Mouse (Mus musculus): ENCODE results near the gene Gosr2. TPM values are rescaled to one million over a fixed set of nuclear protein-coding genes. Genes with fewer than 3 reads are reported as not detected.

Gene Gosr2
- total and polyA plus RNA-seq, 3 experiments, result 93.7 to 108 (median 107) TPM

DNA sequence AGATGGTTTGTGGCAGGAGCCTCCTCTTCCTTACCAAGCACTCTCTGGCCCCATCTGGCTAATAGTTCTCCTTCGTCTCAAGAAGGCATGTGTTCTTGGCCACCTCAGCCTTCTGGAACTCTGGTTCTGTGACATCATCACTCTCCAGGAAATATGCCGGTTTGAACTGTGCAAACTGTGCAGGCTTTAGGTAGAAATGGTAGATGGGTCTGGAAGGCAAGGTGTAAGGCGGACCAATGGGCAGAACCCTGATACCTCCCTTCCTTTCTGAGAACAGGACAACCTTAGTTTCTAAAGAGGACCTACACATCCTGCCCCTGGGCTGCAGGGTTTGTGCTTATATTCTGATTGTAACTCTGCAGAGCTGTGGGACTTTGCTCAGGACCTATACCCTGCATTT, 58.9 kb downstream of the Gosr2 start, which contains the start of gene Lyzl6:
TSS of gene Lyzl6 (minus strand) at position 101 of the 400 bp plus-strand sequence.
- no peak for DNase-seq (ENCODE audit: extremely low read depth)
- H3K9ac ChIP-seq (ENCODE audit: insufficient read depth, low read depth), result no peak within 1 kb of the TSS
- TF ChIP-seq SMC3 (IDR thresholded peaks at IDR 0.05; ENCODE audit: low read depth, low read length), result no peak
- no peak for TF ChIP-seq KAT2A (IDR thresholded peaks at IDR 0.05; ENCODE audit: insufficient replicate concordance, low read length)
- no peak for TF ChIP-seq MAX (IDR thresholded peaks at IDR 0.05; ENCODE audit: low read length)
- TF ChIP-seq PAX5 (IDR thresholded peaks at IDR 0.05; ENCODE audit: low read length), result no peak
- TF ChIP-seq IRF4 (IDR thresholded peaks at IDR 0.05; ENCODE audit: low read depth, low read length), result no peak
- TF ChIP-seq BHLHE40 (IDR thresholded peaks at IDR 0.05; ENCODE audit: low read depth, low read length), result no peak
- TF ChIP-seq MAZ (IDR thresholded peaks at IDR 0.05; ENCODE audit: low read depth, low read length), result no peak
- TF ChIP-seq SIN3A (IDR thresholded peaks at IDR 0.05; ENCODE audit: low read length), result no peak
- H3K4me2 ChIP-seq (ENCODE audit: insufficient read depth, low read depth, poor library complexity, severe bottlenecking), result 0 out of 2 replicates have a peak within 1 kb of the TSS, but pooled peaks have one; percentile 41
- dilution Hi-C loops (cut with MboI; ENCODE audit: extremely low pct_ligation_motif_present, extremely low pct_unique_long_range_greater_than_20kb, low sequenced_read_pairs), result no loop called here
- H3K36me3 ChIP-seq (replicated peaks in 1 of 2; ENCODE audit: control insufficient read depth in 1 of 2, insufficient read depth in 1 of 2, low read length in 1 of 2), result no peaks in the 10 kb centered on the region
- no peak within 1 kb of the TSS for H3K4me3 ChIP-seq (replicated peaks in 1 of 3; ENCODE audit: low read depth in 2 of 3, low read length in 2 of 3, poor library complexity in 1 of 3)
- H3K79me2 ChIP-seq (replicated peaks; ENCODE audit: control insufficient read depth, extremely low read depth, insufficient read depth, poor library complexity, severe bottlenecking), result no peaks in the 10 kb centered on the region
- no peak within 1 kb of the TSS for H3K27ac ChIP-seq (ENCODE audit: insufficient read depth, low read depth)
- H3K27me3 ChIP-seq (replicated peaks), result peaks cover 92% of the 10 kb centered on the region
- H3K4me1 ChIP-seq (ENCODE audit: control insufficient read depth in 1 of 2, insufficient read depth in 2 of 2), result no peaks in the 10 kb centered on the region
- in situ Hi-C loops (cut with MboI; ENCODE audit: low pct_ligation_motif_present, low pct_unique_long_range_greater_than_20kb, low sequenced_read_pairs), result no loop called here
- no peaks in the 10 kb centered on the region for H3K9me3 ChIP-seq (replicated peaks; ENCODE audit: low read length)

GRCm38 (mm10) chr11:103636261-103636660, 61.4 kb downstream of the Gosr2 start:
- Histone ChIP-seq H3K27ac (ENCODE audit: insufficient read depth, low read depth) (no peak overlapping the region), H3K4me1 (ENCODE audit: control insufficient read depth in 1 of 2, insufficient read depth in 2 of 2) (no peaks in the 10 kb centered on the region), H3K79me2 (replicated peaks; ENCODE audit: control insufficient read depth, extremely low read depth, insufficient read depth, poor library complexity, severe bottlenecking) (no peaks in the 10 kb centered on the region), H3K4me3 (replicated peaks in 1 of 3; ENCODE audit: low read depth in 2 of 3, low read length in 2 of 3, poor library complexity in 1 of 3) (no peak overlapping the region), H3K9me3 (replicated peaks; ENCODE audit: low read length) (peaks cover 3% of the 10 kb centered on the region), H3K4me2 (ENCODE audit: insufficient read depth, low read depth, poor library complexity, severe bottlenecking) (no peak overlapping the region), H3K36me3 (replicated peaks in 1 of 2; ENCODE audit: control insufficient read depth in 1 of 2, insufficient read depth in 1 of 2, low read length in 1 of 2) (no peaks in the 10 kb centered on the region), H3K9ac (ENCODE audit: insufficient read depth, low read depth) (no peak overlapping the region), H3K27me3 (replicated peaks) (peaks cover 89% of the 10 kb centered on the region)
- DNase-seq (ENCODE audit: extremely low read depth), result no peak
- in situ Hi-C loops (cut with MboI; ENCODE audit: low pct_ligation_motif_present, low pct_unique_long_range_greater_than_20kb, low sequenced_read_pairs), result no loop called here
- TF ChIP-seq HCFC1 (IDR thresholded peaks at IDR 0.05; ENCODE audit: low read depth, low read length) (no peak), CHD1 (IDR thresholded peaks at IDR 0.05; ENCODE audit: low read depth, low read length) (no peak), RCOR1 (conservative IDR thresholded peaks at IDR 0.05; ENCODE audit: low read depth, low read length) (no peak), UBTF (IDR thresholded peaks at IDR 0.05; ENCODE audit: low read depth, low read length) (no peak), JUN (IDR thresholded peaks at IDR 0.05; ENCODE audit: insufficient read depth, low read depth, low read length) (no peak), IRF4 (IDR thresholded peaks at IDR 0.05; ENCODE audit: low read depth, low read length) (no peak), E2F4 (IDR thresholded peaks at IDR 0.05; ENCODE audit: insufficient replicate concordance, low read depth, low read length) (no peak), RAD21 (IDR thresholded peaks at IDR 0.05; ENCODE audit: low read depth, low read length) (no peak), MAFK (IDR thresholded peaks at IDR 0.05; ENCODE audit: insufficient replicate concordance, low read length) (no peak), NELFE (IDR thresholded peaks at IDR 0.05; ENCODE audit: low read depth, low read length) (no peak), TBP (conservative IDR thresholded peaks at IDR 0.05; ENCODE audit: low read depth, low read length) (no peak), ELF1 (IDR thresholded peaks at IDR 0.05; ENCODE audit: low read depth, low read length) (no peak), POLR2AphosphoS2 (IDR thresholded peaks at IDR 0.05; ENCODE audit: low read depth, low read length) (no peak), SIN3A (IDR thresholded peaks at IDR 0.05; ENCODE audit: low read length) (no peak), TCF12 (IDR thresholded peaks at IDR 0.05; ENCODE audit: low read depth, low read length) (no peak), GABPA (IDR thresholded peaks at IDR 0.05; ENCODE audit: insufficient replicate concordance, low read depth, low read length) (no peak)
- dilution Hi-C loops (cut with MboI; ENCODE audit: extremely low pct_ligation_motif_present, extremely low pct_unique_long_range_greater_than_20kb, low sequenced_read_pairs), result no loop called here

All from CH12.LX (cell line).